Mouse (Mus musculus): ENCODE data around the gene Polr2j. TPM values are rescaled to one million over a fixed set of nuclear protein-coding genes. Genes with fewer than 3 reads are reported as not detected.
A peak's percentile ranks its signal among the peaks of the same experiment; 100 is the strongest.

The Polr2j gene
- 186 and 191 TPM in 2 replicates for polyA plus RNA-seq (2016; fragmentation: Nextera tagmentation; extraction: Ambion mirVana)

- 3% methylated on average over 42 of the region's 42 CpGs for WGBS (ENCODE audit: insufficient replicate concordance)
- H3K4me2 ChIP-seq, result peak within 1 kb of the TSS; percentile 84
- peak; percentile 94 for ATAC-seq
- H3K36me3 ChIP-seq, result peaks cover 24% of the 10 kb centered on the region
- peak within 1 kb of the TSS; percentile 87 for H3K9ac ChIP-seq
- peak within 1 kb of the TSS; percentile 71 for H3K27ac ChIP-seq
- 0 out of 2 replicates have a peak, but pooled peaks cover 4% of the 10 kb centered on the region for H3K27me3 ChIP-seq (replicated peaks)
- peak within 1 kb of the TSS; percentile 92 for H3K4me3 ChIP-seq
- no peaks in the 10 kb centered on the region for H3K9me3 ChIP-seq (replicated peaks)
- H3K4me1 ChIP-seq, result peaks cover 31% of the 10 kb centered on the region
These were observed at the start of gene Polr2j for GRCm38 (mm10) chr5:136115891-136116783. Gene Polr2j (plus strand): TSS chr5:136116631.

- no peaks in the 10 kb centered on the region for H3K4me1 ChIP-seq
- WGBS (ENCODE audit: insufficient replicate concordance), result 35% methylated on average over 2 of the region's 2 CpGs
- no peak overlapping the region for H3K27ac ChIP-seq
- peaks cover 32% of the 10 kb centered on the region for H3K27me3 ChIP-seq (replicated peaks)
- H3K9me3 ChIP-seq (replicated peaks), result no peaks in the 10 kb centered on the region
- no peak overlapping the region for H3K4me3 ChIP-seq
- no peak overlapping the region for H3K9ac ChIP-seq
- no peaks in the 10 kb centered on the region for H3K36me3 ChIP-seq
- no peak for ATAC-seq
- no peak overlapping the region for H3K4me2 ChIP-seq
These were observed 47.0 kb upstream of the Polr2j start for GRCm38 (mm10) chr5:136069411-136069810.

DNA sequence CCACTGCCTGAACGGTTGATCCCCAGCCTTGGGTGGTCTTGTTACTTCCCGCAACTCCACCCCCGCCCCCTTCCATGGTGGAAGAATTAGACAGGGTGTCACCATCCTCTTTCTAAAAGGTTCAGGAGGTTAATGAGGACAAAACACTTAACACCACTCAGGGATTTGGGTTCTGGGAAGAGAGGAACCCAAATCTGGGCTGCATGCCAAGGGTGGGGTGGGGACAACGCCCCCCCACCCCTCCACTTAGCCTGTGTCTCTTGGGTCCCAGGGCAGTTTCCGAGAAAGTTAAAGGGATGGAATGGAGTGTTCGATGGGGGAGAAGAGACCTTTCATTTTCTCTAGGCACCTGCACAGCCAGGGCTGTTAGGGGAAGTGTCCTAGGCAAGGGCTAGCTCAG, 43.4 kb upstream of the Polr2j start:
- ATAC-seq, result no peak
- H3K9me3 ChIP-seq (replicated peaks), result no peaks in the 10 kb centered on the region
- WGBS (ENCODE audit: insufficient replicate concordance), result 65% methylated on average over 6 of the region's 6 CpGs

DNA sequence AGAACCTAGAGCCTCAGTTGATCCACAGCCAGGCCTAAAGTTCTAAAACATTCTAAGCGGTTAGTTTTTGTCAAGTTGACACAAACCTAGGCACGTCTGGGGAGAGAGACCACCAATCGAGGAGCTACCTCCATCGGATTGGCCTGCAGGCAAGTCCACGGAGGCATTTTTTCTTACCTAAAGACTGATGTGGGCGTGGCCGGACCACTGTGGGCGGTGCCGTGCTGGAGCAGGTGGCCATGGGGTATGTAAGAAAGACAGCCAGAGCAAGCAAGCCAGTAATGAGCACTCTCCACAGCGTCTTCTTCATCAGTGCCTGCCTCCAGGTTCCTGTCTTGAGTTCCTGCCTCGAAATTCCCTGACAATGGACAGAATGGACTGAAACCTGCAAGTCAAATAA, 42.9 kb upstream of the Polr2j start:
- H3K9me3 ChIP-seq (replicated peaks), result no peaks in the 10 kb centered on the region
- H3K36me3 ChIP-seq, result no peaks in the 10 kb centered on the region
- no peak overlapping the region for H3K4me3 ChIP-seq
- WGBS (ENCODE audit: insufficient replicate concordance), result 43% methylated on average over 11 of the region's 11 CpGs
- no peak for ATAC-seq
- peaks cover 21% of the 10 kb centered on the region for H3K27me3 ChIP-seq (replicated peaks)
- H3K9ac ChIP-seq, result no peak overlapping the region
- no peak overlapping the region for H3K27ac ChIP-seq
- no peak overlapping the region for H3K4me2 ChIP-seq
- no peaks in the 10 kb centered on the region for H3K4me1 ChIP-seq

More for the DNA sequence above, 43.4 kb upstream of the Polr2j start:
- no peaks in the 10 kb centered on the region for H3K36me3 ChIP-seq
- H3K4me1 ChIP-seq, result no peaks in the 10 kb centered on the region
- H3K27ac ChIP-seq, result no peak overlapping the region
- H3K27me3 ChIP-seq (replicated peaks), result peaks cover 22% of the 10 kb centered on the region
- H3K9ac ChIP-seq, result no peak overlapping the region
- H3K4me3 ChIP-seq, result no peak overlapping the region
- H3K4me2 ChIP-seq, result no peak overlapping the region

- 37% methylated on average over 5 of the region's 5 CpGs for WGBS (ENCODE audit: insufficient replicate concordance)
These were observed 41.4 kb upstream of the Polr2j start for GRCm38 (mm10) chr5:136075076-136075475.

DNA sequence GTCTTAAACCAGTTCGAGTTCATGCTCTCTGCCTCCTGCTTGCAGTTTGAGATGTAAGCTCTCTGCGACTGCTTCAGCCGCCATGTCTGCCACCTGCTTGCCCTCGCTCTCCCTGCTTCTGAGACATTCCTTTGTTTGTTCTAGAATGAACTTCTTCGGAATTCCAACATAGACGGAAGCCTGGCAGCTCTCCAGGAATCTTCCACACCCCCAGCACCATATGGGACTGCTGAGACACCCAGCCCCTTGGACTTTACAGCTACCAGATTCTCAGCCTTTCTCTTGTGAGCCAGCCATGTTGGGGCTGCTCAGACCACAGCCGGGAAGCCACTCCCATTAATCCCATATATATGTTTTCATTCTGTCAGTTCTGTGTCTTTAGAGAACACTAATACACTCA, 40.1 kb upstream of the Polr2j start:
- H3K4me2 ChIP-seq, result no peak overlapping the region
- ATAC-seq, result no peak
- 51% methylated on average over 7 of the region's 7 CpGs for WGBS (ENCODE audit: insufficient replicate concordance)

More at GRCm38 (mm10) chr5:136075076-136075475, 41.4 kb upstream of the Polr2j start:
- Histone ChIP-seq H3K4me3 (no peak overlapping the region), H3K9me3 (replicated peaks) (no peaks in the 10 kb centered on the region), H3K27ac (no peak overlapping the region), H3K4me1 (no peaks in the 10 kb centered on the region), H3K36me3 (no peaks in the 10 kb centered on the region), H3K9ac (no peak overlapping the region), H3K27me3 (replicated peaks) (peaks cover 21% of the 10 kb centered on the region), H3K4me2 (no peak overlapping the region)
- no peak for ATAC-seq

DNA sequence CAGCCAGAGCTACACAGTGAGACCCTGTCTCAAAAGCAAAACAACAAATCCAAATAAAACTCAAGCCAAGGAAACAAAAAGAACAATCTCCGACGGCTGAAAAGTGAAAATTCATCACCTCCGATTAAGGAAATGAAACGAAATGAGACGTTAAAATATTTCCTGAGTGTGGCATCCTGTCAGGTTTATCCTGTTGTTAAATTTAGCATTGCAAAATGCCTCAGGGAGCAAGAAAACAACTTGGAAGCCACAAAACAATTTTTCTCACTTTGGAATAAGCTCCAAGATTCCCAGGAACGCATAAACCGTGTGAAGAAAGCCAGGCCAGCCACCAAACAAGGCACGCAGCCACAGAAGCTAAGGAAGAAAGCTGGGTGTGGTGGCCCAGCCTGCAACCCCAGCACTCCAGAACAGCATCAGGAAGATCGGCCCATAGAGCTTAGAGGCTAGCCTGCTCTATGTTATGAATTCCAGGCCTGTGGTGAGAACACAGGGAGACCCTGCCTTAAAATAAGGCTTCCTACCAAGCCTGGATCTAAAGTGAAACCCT, 39.4 kb upstream of the Polr2j start:
- Histone ChIP-seq H3K4me3 (no peak overlapping the region), H3K9me3 (replicated peaks) (no peaks in the 10 kb centered on the region), H3K27me3 (replicated peaks) (peaks cover 20% of the 10 kb centered on the region), H3K4me2 (no peak overlapping the region), H3K36me3 (no peaks in the 10 kb centered on the region), H3K4me1 (no peaks in the 10 kb centered on the region), H3K9ac (no peak overlapping the region), H3K27ac (no peak overlapping the region)
- WGBS (ENCODE audit: insufficient replicate concordance), result 64% methylated on average over 9 of the region's 9 CpGs
- ATAC-seq, result no peak

More for the DNA sequence above, 40.1 kb upstream of the Polr2j start:
- Histone ChIP-seq H3K27me3 (replicated peaks) (peaks cover 23% of the 10 kb centered on the region), H3K9ac (no peak overlapping the region), H3K36me3 (no peaks in the 10 kb centered on the region), H3K27ac (no peak overlapping the region), H3K4me1 (no peaks in the 10 kb centered on the region), H3K4me3 (no peak overlapping the region), H3K9me3 (replicated peaks) (no peaks in the 10 kb centered on the region)

DNA sequence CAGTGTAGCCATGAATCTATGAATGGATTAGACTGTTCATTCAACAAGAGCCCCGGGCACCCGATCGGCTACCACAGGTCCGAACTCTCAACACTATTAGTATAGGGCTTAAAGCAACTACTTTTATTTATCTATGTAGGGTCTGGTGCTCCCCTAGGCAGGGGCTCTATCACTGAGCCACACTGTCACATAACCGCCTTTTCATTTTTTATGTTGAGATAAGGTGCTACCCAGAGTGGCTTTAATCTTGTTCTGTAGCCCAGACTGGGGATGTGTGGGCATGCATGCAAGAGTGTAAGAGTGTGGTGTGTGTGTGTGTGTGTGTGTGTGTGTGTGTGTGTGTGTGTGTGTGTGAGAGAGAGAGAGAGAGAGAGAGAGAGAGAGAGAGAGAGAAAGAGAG, 38.3 kb upstream of the Polr2j start:
- no peak for ATAC-seq
- peaks cover 20% of the 10 kb centered on the region for H3K27me3 ChIP-seq (replicated peaks)
- 74% methylated on average over 5 of the region's 5 CpGs for WGBS (ENCODE audit: insufficient replicate concordance)
- H3K4me3 ChIP-seq, result no peak overlapping the region
- no peak overlapping the region for H3K4me2 ChIP-seq
- no peak overlapping the region for H3K9ac ChIP-seq
- no peak overlapping the region for H3K27ac ChIP-seq
- H3K36me3 ChIP-seq, result no peaks in the 10 kb centered on the region
- H3K9me3 ChIP-seq (replicated peaks), result no peaks in the 10 kb centered on the region
- 0 out of 2 replicates have a peak, but pooled peaks cover under 1% of the 10 kb centered on the region for H3K4me1 ChIP-seq

GRCm38 (mm10) chr5:136082345-136082744, 34.1 kb upstream of the Polr2j start:
- WGBS (ENCODE audit: insufficient replicate concordance), result 57% methylated on average over 4 of the region's 4 CpGs
- H3K4me2 ChIP-seq, result no peak overlapping the region

DNA sequence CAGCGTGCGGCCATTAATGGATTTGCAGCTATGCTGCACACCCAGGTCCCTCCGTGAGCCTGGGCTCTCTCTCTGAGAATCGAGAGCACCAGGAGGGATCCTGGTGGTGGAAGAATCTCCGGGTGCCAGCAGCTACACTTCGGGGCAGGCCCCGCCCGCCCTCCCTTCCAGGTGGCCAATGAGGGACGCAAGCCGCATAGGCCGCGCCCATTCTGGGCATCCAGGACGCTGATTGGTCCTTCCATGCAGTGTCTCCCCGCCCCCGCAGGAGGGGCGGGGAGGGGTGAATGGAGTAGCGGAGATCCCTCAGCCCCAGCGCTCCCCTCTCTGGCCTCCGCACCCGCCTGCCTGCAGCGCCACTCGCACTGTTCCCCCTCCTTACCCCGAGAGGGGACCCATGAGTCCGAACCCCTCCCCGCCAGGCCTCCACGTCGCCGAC, 32.7 kb upstream of the Polr2j start, which contains the start of gene Rasa4:
TSS of gene Rasa4 (plus strand) at position 248 of the 439 bp plus-strand sequence.
- peak within 1 kb of the TSS; percentile 58 for H3K4me3 ChIP-seq
- H3K36me3 ChIP-seq, result no peaks in the 10 kb centered on the region
- no peak within 1 kb of the TSS for H3K27ac ChIP-seq
- peak; percentile 96 for ATAC-seq
- 2% methylated on average over 25 of the region's 28 CpGs for WGBS (ENCODE audit: insufficient replicate concordance)
- H3K27me3 ChIP-seq (replicated peaks), result peaks cover 42% of the 10 kb centered on the region
- peaks cover 29% of the 10 kb centered on the region for H3K4me1 ChIP-seq
- no peaks in the 10 kb centered on the region for H3K9me3 ChIP-seq (replicated peaks)
- H3K9ac ChIP-seq, result peak within 1 kb of the TSS; percentile 39
- peak within 1 kb of the TSS; percentile 86 for H3K4me2 ChIP-seq

More at GRCm38 (mm10) chr5:136082345-136082744, 34.1 kb upstream of the Polr2j start:
- Histone ChIP-seq H3K27me3 (replicated peaks) (peaks cover 36% of the 10 kb centered on the region), H3K36me3 (no peaks in the 10 kb centered on the region), H3K4me1 (peaks cover 25% of the 10 kb centered on the region), H3K9ac (no peak overlapping the region), H3K9me3 (replicated peaks) (no peaks in the 10 kb centered on the region), H3K27ac (no peak overlapping the region), H3K4me3 (no peak overlapping the region)
- no peak for ATAC-seq

- Histone ChIP-seq H3K27me3 (replicated peaks) (peaks cover 47% of the 10 kb centered on the region), H3K9ac (peak overlapping the region; percentile 39), H3K27ac (no peak overlapping the region), H3K4me2 (peak overlapping the region; percentile 86), H3K9me3 (replicated peaks) (no peaks in the 10 kb centered on the region), H3K4me1 (peaks cover 35% of the 10 kb centered on the region), H3K36me3 (no peaks in the 10 kb centered on the region), H3K4me3 (peak overlapping the region; percentile 58)
- WGBS (ENCODE audit: insufficient replicate concordance), result 4% methylated on average over 23 of the region's 23 CpGs
- ATAC-seq, result peak; percentile 11; the same call in 1 of the 2 replicates
These were observed 32.1 kb upstream of the Polr2j start for GRCm38 (mm10) chr5:136084144-136084881.
